Mouse (Mus musculus): Measurements from ENCODE around the gene Lmod3. TPM values are rescaled to one million over a fixed set of nuclear protein-coding genes. Genes with fewer than 3 reads are reported as not detected.
A peak's percentile ranks its signal among the peaks of the same experiment; 100 is the strongest.

Gene Lmod3
- total RNA-seq, 2 experiments from 2014 or later = not detected

GRCm38 (mm10) chr6:97234911-97235668 lies 17.5 kb downstream of the Lmod3 start:
- no peak for DNase-seq (ENCODE audit: low spot score in 2 of 2)

- DNase-seq (ENCODE audit: low spot score in 2 of 2) = no peak
These were observed 25.3 kb downstream of the Lmod3 start for GRCm38 (mm10) chr6:97227067-97227847.

GRCm38 (mm10) chr6:97226083-97226491 lies 26.5 kb downstream of the Lmod3 start:
- no peak for DNase-seq (ENCODE audit: low spot score in 2 of 2)

DNA sequence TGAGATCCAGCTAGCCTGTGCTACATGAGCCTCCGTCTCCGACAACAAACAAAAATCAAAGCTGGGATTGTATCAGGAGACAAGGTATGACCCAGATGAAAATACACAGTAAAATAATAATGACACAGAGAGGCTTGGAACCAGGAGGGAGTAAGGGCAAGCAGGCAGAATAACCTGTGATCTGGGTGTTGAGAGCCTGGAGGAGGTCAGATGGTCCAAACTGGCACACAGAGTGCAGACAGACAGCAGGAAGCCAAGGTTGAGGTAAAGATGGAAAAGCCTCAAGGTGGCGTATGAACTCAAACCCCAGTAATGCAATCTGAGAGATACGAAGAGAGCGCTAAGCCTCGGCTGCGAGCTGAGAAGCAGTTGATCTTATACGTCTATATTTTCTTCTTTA lies 28.1 kb downstream of the Lmod3 start:
- DNase-seq (ENCODE audit: low spot score in 2 of 2) = no peak

DNA sequence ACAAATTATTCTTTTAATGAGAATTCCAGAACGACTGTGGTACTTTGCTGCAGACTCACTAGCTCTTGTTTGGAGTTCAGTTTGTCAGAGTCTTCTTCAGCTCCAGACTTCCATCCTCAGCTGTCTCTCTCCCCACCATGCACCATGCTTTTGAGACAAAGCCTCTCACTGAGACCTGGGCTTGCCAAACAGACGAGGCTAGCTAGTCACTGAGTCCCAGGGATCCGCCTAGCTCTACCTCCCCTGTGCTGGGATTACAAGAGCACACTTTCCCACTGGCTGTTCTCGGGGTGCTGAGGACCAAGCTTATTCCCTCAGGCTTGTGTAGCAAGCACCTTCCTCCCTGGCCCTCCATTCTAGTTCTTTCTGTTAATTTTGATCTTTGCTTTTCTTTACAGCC lies 29.0 kb downstream of the Lmod3 start:
- no peak for DNase-seq (ENCODE audit: low spot score in 2 of 2)

DNA sequence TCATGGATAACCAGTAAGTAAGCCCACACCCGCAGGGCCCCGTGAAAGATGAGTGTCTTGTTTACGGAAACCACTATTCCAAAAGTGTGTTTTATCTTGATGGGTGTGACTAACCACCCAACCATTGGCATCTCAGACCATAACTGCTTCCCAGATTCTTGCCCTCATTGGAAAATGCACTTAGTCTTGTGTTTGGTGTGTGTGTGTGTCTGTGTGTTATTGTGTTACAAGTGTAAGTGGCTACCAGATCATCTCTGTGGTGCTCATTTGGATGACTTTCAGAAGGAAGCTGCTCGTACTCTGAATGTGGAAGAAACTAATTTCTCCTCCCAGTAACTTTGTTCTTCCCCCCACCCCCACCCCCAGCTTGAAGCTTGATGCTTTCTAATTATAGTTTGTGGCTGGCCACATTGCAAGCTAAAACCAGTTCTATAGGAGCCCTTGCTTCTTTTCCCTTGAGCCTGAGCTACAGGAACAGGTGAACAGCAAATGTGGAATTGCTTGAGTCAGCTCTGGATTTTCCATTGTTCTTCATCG lies 29.6 kb downstream of the Lmod3 start:
- DNase-seq (ENCODE audit: low spot score in 2 of 2) = no peak

- DNase-seq (ENCODE audit: low spot score in 2 of 2) = no peak
These were observed 30.2 kb downstream of the Lmod3 start for GRCm38 (mm10) chr6:97222321-97222720.

GRCm38 (mm10) chr6:97221205-97222025 lies 31.1 kb downstream of the Lmod3 start:
- peak; percentile 57 to 82 for DNase-seq (ENCODE audit: low spot score in 2 of 2)

- no peak for DNase-seq (ENCODE audit: low spot score in 2 of 2)
These were observed 31.9 kb downstream of the Lmod3 start for GRCm38 (mm10) chr6:97220672-97221071.

GRCm38 (mm10) chr6:97216154-97216821 lies 36.3 kb downstream of the Lmod3 start:
- DNase-seq (ENCODE audit: low spot score in 2 of 2) = no peak

DNA sequence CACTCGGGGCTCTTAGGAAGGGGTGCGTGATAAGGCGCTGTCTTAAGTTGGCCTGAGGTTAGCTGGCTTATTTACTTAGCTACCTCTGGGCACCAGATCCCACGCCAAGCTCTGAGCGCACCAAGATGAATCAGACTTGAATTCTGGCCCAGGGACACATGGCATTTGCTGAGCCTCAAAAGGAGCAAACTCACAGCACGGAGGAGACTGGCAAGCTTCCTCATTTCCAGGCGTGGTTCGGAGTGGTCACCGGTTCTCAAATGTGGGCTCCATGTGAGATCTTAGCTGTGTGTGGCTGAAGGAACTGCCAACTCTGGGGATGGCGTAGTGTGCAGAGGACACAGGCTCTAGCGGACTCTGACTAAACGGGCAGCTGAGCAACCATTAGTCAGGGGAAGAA lies 40.6 kb downstream of the Lmod3 start:
- DNase-seq (ENCODE audit: low spot score in 2 of 2) = peak; percentile 25 to 50

GRCm38 (mm10) chr6:97210962-97211601 lies 41.5 kb downstream of the Lmod3 start:
- DNase-seq (ENCODE audit: low spot score in 2 of 2) = peak in 1 of 2 experiments; percentile 26

DNA sequence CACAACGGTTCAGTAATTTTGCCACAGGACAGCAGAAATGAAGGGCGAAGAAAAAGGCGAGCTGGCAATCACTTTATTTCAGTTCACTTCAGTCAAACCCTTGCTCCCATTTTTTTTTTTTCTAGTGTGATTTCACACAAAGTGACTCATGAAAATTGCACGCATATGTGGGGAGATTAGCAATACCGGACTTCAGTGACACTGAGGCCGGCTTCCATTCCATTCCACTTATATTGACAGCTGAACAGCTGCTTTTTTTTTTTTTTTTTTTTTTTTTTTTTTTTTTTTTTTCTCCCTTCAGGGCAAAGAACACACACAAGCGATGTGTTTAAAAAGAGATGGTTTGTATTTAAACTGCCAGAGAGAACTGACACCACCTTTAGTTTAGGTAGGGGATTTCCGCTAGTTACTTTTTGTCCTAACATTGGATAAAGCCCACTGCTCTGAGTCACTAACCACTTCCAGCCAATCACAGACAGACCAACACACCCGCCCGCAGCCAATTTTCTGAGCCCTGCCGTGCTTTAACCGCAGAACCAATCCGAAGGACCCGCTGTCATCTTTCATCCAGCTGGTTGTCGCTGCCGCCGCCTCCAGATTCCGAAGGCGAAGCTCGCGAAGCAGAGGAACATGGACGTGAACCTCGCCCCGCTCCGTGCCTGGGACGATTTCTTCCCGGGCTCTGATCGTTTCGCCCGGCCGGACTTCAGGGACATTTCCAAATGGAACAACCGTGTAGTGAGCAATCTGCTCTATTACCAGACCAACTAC lies 42.2 kb downstream of the Lmod3 start, which contains the start of gene Arl6ip5:
Gene Arl6ip5 (plus strand): TSS at position 499 of the 771 bp plus-strand sequence.
- peak; percentile 89 to 94 for DNase-seq (ENCODE audit: low spot score in 2 of 2)

GRCm38 (mm10) chr6:97209751-97210150 lies 42.8 kb downstream of the Lmod3 start:
- no peak for DNase-seq (ENCODE audit: low spot score in 2 of 2)

DNA sequence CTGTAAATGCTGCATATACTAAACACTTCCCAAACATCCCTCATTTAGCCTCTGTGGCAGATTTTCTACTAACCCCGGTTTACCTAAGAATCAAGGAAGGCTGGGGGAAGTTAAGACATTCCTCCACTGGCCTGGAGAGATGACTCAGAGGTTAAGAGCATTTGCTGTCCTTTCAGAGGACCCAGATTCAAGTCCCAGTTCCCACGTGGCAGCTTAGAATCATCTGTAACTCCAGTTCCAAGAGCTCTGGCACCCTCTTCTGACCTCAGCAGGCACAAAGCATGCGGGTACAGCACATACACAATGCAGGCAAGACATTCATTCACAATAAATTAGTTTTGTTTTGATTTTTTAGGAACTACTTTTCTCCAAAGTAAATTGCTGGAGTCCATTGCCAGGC lies 43.4 kb downstream of the Lmod3 start:
- no peak for DNase-seq (ENCODE audit: low spot score in 2 of 2)

GRCm38 (mm10) chr6:97208406-97208805 lies 44.2 kb downstream of the Lmod3 start:
- DNase-seq (ENCODE audit: low spot score in 2 of 2) = no peak

DNA sequence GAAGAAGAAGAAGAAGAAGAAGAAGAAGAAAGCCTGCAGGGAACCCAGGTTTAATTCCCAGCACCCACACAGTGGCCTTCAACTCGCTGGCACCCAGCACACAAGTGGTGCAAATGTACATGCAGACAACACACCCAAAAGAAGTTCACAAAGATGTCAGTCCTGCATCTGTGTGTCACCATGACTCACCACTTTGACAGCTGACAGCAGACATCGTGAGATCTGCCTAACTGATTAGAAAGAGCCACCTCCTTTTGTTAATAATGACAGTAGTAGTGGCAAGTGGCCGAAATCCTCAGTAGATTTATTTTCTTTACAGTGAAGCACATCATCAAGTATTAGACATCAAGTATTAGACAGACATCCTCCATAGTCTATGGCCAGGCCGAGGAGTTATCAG lies 45.5 kb downstream of the Lmod3 start:
- DNase-seq (ENCODE audit: low spot score in 2 of 2) = no peak

- peak; percentile 98 to 99 for DNase-seq (ENCODE audit: low spot score in 2 of 2)
These were observed 47.1 kb downstream of the Lmod3 start, which contains the start of gene Uba3 for GRCm38 (mm10) chr6:97205439-97205885. Gene Uba3 (minus strand): TSS chr6:97205647.

- no peak for DNase-seq (ENCODE audit: low spot score in 2 of 2)
These were observed 47.6 kb downstream of the Lmod3 start for GRCm38 (mm10) chr6:97204952-97205351.

Measured in layer of hippocampus, adult 18-20 months (tissue).